Mouse (Mus musculus): ENCODE results near the gene Mrgprb5.
A peak's percentile ranks its signal among the peaks of the same experiment; 100 is the strongest.
"Not testable (repeated sequence)": the region's sequence is repeated elsewhere in the genome, so short reads cannot be mapped to it uniquely, and the experiment has no call there.

Gene Mrgprb5

DNA sequence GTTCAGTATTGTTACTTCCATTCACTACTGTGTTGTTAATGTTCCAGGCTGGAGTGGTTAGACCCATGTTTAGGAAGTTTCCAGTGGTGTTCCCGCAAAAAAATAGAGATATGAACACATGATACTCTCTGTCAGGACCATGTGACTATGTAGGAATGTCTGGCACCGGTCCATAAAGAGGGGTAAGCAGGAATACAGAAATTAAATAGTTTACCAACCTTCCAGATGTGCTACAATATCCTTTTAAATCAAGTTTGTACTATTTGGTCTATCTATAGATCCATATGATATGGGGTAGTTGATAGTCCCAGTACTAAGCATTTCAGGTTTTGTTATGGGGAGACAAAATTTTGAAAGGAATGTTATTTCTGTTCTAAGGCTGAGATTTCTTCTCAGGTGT, at the start of gene Mrgprb5:
Gene Mrgprb5 (minus strand): TSS at position 101 of the 400 bp plus-strand sequence.
- no peak for DNase-seq (ENCODE audit: low spot score in 2 of 2)

DNA sequence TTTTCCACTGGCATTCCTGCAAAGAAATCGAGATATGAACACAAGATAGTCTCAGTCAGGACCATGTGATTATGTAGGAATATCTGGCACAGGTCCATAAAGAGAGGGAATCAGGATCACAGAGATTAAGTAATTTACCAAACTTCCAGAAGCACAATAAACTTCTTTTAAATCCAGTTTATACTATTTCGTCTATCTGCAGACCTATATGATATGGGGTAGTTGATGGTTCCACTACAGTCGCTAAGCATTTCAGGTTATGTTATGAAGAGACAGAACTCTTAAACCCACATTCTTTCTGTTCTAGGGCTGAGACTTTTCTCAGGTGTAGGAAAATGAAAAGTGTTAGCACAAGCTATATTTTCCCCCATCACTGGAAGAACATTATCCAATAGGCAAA, 30.4 kb upstream of the Mrgprb5 start, which contains the start of gene Mrgprb4:
Gene Mrgprb4 (minus strand): TSS at position 101 of the 400 bp plus-strand sequence.
- DNase-seq (ENCODE audit: low spot score in 2 of 2): no peak

DNA sequence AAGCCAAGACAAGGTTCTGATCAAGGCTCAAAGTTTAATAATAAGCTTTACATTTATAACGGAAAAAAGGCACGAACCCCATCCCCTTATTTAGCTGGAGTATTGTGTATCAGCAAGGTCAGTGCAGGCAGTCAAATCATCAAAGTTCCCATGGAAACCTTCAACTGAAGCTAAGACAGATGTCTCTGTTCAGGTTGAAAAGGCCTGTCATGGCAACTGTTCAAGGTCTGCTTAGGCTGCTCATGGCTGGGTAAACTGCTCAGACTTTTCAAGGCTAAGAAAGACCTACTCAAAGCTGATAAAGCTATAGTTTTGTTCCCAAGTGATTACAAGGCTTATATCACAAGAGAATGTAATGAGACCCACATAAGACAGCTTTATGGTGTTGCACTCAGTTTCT, 1.3 kb downstream of the Mrgprb5 start:
- no peak for DNase-seq (ENCODE audit: low spot score in 2 of 2)

DNA sequence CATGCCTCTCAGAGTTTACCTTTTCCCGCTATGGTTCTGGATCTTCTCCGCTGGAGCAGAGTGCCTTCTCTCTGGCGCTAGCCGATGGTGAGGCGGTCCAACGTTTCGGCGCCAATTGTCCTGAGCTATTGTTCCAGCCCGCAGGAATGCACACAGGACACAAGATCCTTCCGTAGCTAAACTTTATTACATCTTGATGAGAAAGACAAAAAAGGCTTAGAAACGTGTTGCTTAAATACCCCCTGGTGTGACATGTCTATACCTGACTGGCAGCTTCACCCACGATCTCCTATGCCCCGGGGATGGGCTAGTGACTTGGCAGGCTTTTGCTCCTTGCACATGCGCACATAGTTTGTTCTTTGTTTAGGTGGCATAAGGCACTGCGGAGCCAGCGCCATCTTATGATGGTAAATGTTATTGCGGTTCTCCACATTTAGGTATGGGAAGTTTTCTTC, 30.5 kb downstream of the Mrgprb5 start:
- no peak for DNase-seq (ENCODE audit: low spot score in 2 of 2)

DNA sequence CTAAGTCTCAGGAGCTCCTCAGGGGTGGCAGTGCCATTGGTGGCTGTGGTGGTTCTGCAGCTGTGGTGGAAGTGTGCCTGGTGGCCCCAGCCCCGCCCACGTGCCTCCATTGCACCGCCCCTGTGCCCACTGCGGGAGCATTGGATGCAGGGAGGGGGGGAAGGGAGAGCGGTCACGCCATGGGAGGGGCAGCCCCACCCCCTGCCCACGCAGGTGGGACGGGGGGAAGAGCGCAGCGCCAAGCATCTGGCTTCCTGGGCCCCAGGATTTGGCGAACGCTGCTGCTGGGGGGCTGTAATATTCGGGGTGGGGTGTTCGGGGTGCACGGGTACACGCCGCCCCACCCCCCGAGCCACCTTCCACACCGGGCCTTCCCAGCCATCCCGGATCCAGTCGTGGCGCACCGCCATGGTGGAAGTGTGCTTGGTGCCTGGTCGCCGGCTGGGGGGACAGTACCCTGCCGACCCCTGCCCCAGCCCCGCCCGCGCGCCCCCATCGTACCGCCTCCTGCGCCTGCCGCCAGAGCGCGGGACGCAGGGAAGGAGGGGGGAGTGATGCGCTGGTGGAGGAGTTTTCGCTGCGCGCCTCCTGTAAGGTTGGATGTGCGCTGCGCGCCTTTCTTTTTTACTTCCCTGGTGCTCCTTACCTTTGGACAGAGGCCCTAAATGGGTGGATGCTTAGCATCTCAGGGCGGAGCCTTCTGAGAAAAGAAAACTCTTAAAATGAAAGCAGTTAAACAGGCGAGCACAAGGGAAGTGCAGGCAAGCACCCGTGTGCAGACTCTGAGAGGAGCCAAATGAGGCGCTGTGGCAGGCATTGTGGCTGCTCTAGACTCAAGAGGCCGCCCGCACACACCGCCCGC, 31.4 kb downstream of the Mrgprb5 start:
- peak in 1 of 2 experiments; percentile 33 for DNase-seq (ENCODE audit: low spot score in 2 of 2)

DNA sequence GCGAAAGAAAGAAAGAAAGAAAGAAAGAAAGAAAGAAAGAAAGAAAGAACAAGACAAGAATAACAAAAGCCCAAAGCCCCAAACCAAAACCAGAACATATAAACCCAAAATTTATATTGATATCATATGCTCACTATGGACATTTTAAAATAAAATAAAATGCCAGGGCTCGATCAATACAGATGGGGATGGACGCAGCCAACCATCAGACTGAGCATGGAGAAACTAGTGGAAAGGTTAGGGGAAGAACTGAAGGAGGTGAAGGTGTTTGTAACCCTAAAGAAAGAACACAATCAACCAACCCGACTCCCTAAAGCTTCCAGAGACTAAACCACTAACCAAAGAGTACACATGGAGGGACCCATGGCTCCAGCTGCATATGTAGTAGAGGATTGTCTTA, 36.1 kb downstream of the Mrgprb5 start:
- DNase-seq (ENCODE audit: low spot score in 2 of 2): no peak

DNA sequence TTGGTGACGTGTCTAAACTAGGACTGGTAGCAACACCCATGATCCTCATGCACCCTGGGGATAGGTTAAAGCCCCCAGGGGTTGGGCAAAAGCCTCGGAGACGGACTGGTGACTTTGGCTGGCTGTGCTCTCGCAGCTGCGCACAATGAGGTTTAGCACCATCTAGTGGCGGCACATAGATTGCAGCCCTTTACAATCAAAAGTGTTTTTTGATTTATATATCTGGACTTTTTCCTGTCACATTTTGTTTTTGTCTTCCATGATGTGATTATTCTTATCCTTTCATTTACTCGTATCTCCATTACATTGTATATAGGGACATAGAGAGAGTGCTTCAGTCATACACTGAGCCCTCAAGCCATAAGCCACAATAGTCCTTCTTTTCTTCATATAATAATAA, 36.6 kb downstream of the Mrgprb5 start:
- not testable (repeated sequence) for DNase-seq (ENCODE audit: low spot score in 2 of 2)

DNA sequence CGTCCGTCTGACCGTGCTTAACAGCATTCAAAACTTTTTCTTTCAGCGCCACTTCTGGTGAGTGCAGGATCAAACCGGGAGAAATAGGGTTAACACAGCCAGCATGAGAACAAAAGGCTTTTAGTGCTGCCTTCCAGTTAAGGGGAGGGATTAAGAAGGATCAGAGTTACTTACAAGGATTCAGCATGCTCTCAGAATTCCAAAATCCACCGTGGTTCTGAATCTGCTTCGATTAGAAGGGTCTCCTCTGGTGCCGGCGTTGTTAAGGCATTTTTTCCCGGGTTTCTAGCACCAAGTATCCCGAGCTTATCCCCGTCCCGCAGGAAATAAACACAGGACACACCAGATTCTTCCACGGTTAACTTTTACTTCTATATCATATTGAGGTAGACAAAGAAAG, 37.0 kb downstream of the Mrgprb5 start:
- not testable (repeated sequence) for DNase-seq (ENCODE audit: low spot score in 2 of 2)

DNA sequence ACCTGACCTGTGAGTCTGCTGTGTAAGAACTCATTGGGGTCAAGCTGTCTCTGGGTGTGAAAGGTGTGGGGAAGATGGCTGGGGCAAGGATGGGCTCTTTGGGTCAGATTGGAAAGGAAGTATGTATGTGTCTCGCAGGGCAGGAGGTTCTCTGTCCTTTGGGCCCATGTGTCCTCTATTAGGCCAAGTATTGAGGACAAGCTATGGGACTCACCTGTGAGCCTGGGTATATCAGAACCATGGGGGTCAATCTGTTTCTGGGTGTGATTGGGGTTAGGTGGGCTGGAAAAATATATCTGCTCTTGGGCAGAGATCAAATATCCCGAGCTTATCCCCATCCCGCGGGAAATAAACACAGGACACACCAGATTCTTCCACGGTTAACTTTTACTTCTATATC, 45.0 kb downstream of the Mrgprb5 start:
- no peak for DNase-seq (ENCODE audit: low spot score in 2 of 2)
